Mouse (Mus musculus): ENCODE measurements around the gene Cd300lb.

DNA sequence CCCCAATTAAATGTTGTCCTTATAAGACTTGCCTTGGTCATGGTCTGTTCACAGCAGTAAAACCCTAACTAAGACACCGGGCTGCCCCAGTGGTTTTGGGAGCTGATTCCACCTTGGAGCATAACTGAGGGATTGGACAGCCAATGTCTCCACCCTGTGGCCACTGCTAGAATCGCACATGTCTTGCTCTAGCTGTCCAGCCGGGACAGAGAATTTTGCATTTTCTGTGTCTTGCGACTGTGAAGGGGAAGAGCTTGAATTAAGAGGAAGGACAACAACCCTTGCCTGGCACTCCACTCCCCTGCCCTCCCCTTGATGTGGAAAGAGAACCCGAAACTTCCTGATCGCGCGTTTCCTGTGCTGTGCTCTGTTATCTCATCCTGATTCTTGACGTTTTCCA, 21.3 kb downstream of the Cd300lb start:
- TF ChIP-seq GATA1 (IDR thresholded peaks at IDR 0.05; ENCODE audit: low read length) (no peak), TAL1 (IDR thresholded peaks at IDR 0.05; ENCODE audit: low read length) (no peak)
